Mouse (Mus musculus): ENCODE data around the gene Aebp2.

Aebp2 gene

GRCm38 (mm10) chr6:140608666-140609065 is 13.8 kb upstream of the Aebp2 start:
- DNase-seq: no peak

- DNase-seq: no peak
Observed at GRCm38 (mm10) chr6:140609533-140609932, 12.9 kb upstream of the Aebp2 start.

GRCm38 (mm10) chr6:140610117-140610516 is 12.3 kb upstream of the Aebp2 start:
- DNase-seq: no peak

GRCm38 (mm10) chr6:140611282-140611681 is 11.2 kb upstream of the Aebp2 start:
- no peak for DNase-seq

GRCm38 (mm10) chr6:140611893-140612473 is 10.5 kb upstream of the Aebp2 start:
- no peak for DNase-seq

GRCm38 (mm10) chr6:140613822-140614221 is 8.6 kb upstream of the Aebp2 start:
- DNase-seq: no peak

GRCm38 (mm10) chr6:140614711-140615110 is 7.8 kb upstream of the Aebp2 start:
- no peak for DNase-seq

GRCm38 (mm10) chr6:140620531-140621349 is 1.7 kb upstream of the Aebp2 start:
- DNase-seq: peak; percentile 35

- DNase-seq: no peak
Observed at GRCm38 (mm10) chr6:140621622-140622021, 841 bp upstream of the Aebp2 start.

- DNase-seq: peak; percentile 95
Observed at GRCm38 (mm10) chr6:140623226-140624095, 998 bp downstream of the Aebp2 start.

- DNase-seq: no peak
Observed at GRCm38 (mm10) chr6:140624096-140625051, 1.9 kb downstream of the Aebp2 start.

- DNase-seq: no peak
Observed at GRCm38 (mm10) chr6:140629176-140629859, 6.9 kb downstream of the Aebp2 start.

- DNase-seq: no peak
Observed at GRCm38 (mm10) chr6:140630306-140630705, 7.8 kb downstream of the Aebp2 start.

- DNase-seq: no peak
Observed at GRCm38 (mm10) chr6:140633616-140634015, 11.2 kb downstream of the Aebp2 start.

- no peak for DNase-seq
Observed at GRCm38 (mm10) chr6:140636290-140636689, 13.8 kb downstream of the Aebp2 start.

GRCm38 (mm10) chr6:140642010-140642409 is 19.5 kb downstream of the Aebp2 start:
- DNase-seq: no peak

- DNase-seq: no peak
Observed at GRCm38 (mm10) chr6:140642655-140643054, 20.2 kb downstream of the Aebp2 start.

GRCm38 (mm10) chr6:140645931-140646330 is 23.5 kb downstream of the Aebp2 start:
- no peak for DNase-seq

- DNase-seq: no peak
Observed at GRCm38 (mm10) chr6:140646892-140647291, 24.4 kb downstream of the Aebp2 start.

- no peak for DNase-seq
Observed at GRCm38 (mm10) chr6:140649812-140650211, 27.3 kb downstream of the Aebp2 start.

- no peak for DNase-seq
Observed at GRCm38 (mm10) chr6:140651923-140652322, 29.5 kb downstream of the Aebp2 start.

GRCm38 (mm10) chr6:140655451-140655850 is 33.0 kb downstream of the Aebp2 start:
- DNase-seq: no peak
